Comparison of ENCODE assay signal across 8 mouse cellular contexts in genomic region chr4:47474730-47475643, GRCm38 (mm10). TPM values are rescaled to one million over a fixed set of nuclear protein-coding genes. Genes with fewer than 3 reads are reported as not detected.
DNase-seq lines count a peak whose midpoint lies in the region; ATAC-seq and TF ChIP-seq lines count a peak whose summit lies in the region.

No protein-coding gene starts in this region.

- H3K4me1 ChIP-seq in spleen, adult 2 months (ENCODE audit: control insufficient read depth, insufficient read depth, insufficient read length): 0 out of 2 replicates have a peak, but pooled peaks cover 2% of the 10 kb centered on the region
- peaks cover 38% of the 10 kb centered on the region for H3K4me1 ChIP-seq in hindbrain, embryonic 13.5 days (replicated peaks)
- H3K4me1 ChIP-seq in midbrain, embryonic 15.5 days: peaks cover 26% of the 10 kb centered on the region

- TF ChIP-seq CTCF in spleen, adult 2 months (IDR thresholded peaks at IDR 0.05; ENCODE audit: extremely low read depth, insufficient read depth, insufficient read length, insufficient replicate concordance): no peak

- H3K4me2 ChIP-seq in hindbrain, embryonic 13.5 days: peak overlapping the region; percentile 85
- peak overlapping the region; percentile 78 for H3K4me2 ChIP-seq in midbrain, embryonic 15.5 days

- H3K27me3 ChIP-seq in spleen, adult 2 months (ENCODE audit: control insufficient read depth, insufficient read depth, low read length): no peaks in the 10 kb centered on the region
- no peaks in the 10 kb centered on the region for H3K27me3 ChIP-seq in hindbrain, embryonic 13.5 days
- H3K27me3 ChIP-seq in midbrain, embryonic 15.5 days (replicated peaks): no peaks in the 10 kb centered on the region

- peak; percentile 31 for DNase-seq in adrenal gland, postnatal 25 days
- no peak for DNase-seq in adrenal gland, postnatal 4 days (ENCODE audit: low spot score in 2 of 2)
- no peak for DNase-seq in spleen, adult 2 months (ENCODE audit: low read depth in 1 of 2, low spot score in 2 of 2)
- no peak for DNase-seq in spleen, postnatal 14 days (ENCODE audit: low spot score in 2 of 2)

- H3K9me3 ChIP-seq in hindbrain, embryonic 13.5 days: no peaks in the 10 kb centered on the region
- H3K9me3 ChIP-seq in midbrain, embryonic 15.5 days: no peaks in the 10 kb centered on the region

- peak overlapping the region; percentile 84 for H3K27ac ChIP-seq in spleen, adult 2 months (ENCODE audit: insufficient read depth, low read length)
- H3K27ac ChIP-seq in hindbrain, embryonic 13.5 days: peak overlapping the region; percentile 97
- peak overlapping the region; percentile 96 for H3K27ac ChIP-seq in midbrain, embryonic 15.5 days

- WGBS in spleen, adult 2 months: 16% methylated on average over 31 of the region's 31 CpGs
- 15% methylated on average over 31 of the region's 31 CpGs for WGBS in hindbrain, embryonic 13.5 days
- 14% methylated on average over 31 of the region's 31 CpGs for WGBS in midbrain, embryonic 15.5 days

- H3K4me3 ChIP-seq in spleen, adult 2 months (ENCODE audit: extremely low read depth, insufficient read depth, insufficient read length): peak overlapping the region; percentile 83
- peak overlapping the region; percentile 65 for H3K4me3 ChIP-seq in hindbrain, embryonic 13.5 days
- H3K4me3 ChIP-seq in midbrain, embryonic 15.5 days: peak overlapping the region; percentile 85

- H3K36me3 ChIP-seq in spleen, adult 2 months (ENCODE audit: control insufficient read depth, insufficient read depth, low read length): peaks cover 21% of the 10 kb centered on the region
- H3K36me3 ChIP-seq in hindbrain, embryonic 13.5 days: peaks cover 60% of the 10 kb centered on the region
- H3K36me3 ChIP-seq in midbrain, embryonic 15.5 days (replicated peaks): peaks cover 40% of the 10 kb centered on the region

- peak; percentile 26; the same call in 1 of the 2 replicates for ATAC-seq in hindbrain, embryonic 13.5 days (ENCODE audit: low FRiP score)
- ATAC-seq in midbrain, embryonic 15.5 days (replicated peaks): no peak
- ATAC-seq in granulocyte monocyte progenitor cell, adult 5-6 weeks (replicated peaks; ENCODE audit: poor library complexity, severe bottlenecking): no peak; the same call in 1 of the 2 replicates
- ATAC-seq in cerebellum, adult (ENCODE audit: insufficient number of reproducible peaks, low FRiP score, low TSS enrichment): no peak

- H3K9ac ChIP-seq in hindbrain, embryonic 13.5 days: peak overlapping the region; percentile 91
- H3K9ac ChIP-seq in midbrain, embryonic 15.5 days: peak overlapping the region; percentile 91

- TF ChIP-seq POLR2A in spleen, adult 2 months (IDR thresholded peaks at IDR 0.05; ENCODE audit: low read depth, low read length): 0 out of 2 replicates have a peak, but pooled peaks have one; percentile 54

RNA-seq across cellular contexts. Expression of gene Sec61b, which starts 0.5 kb away (rescaled TPM):
- 216 and 222 TPM in 2 replicates for total RNA-seq in adrenal gland, postnatal 25 days (2021)
- total RNA-seq in adrenal gland, postnatal 4 days (2021): 100 to 1,000 TPM; 185 to 190 TPM
- polyA plus RNA-seq in spleen, adult 2 months (2012; rRNA removed): 175 and 255 TPM in 2 replicates
- polyA plus RNA-seq in hindbrain, embryonic 13.5 days (2015; fragmentation: Nextera tagmentation; extraction: Ambion mirVana): 296 and 305 TPM in 2 replicates
- polyA plus RNA-seq in midbrain, embryonic 15.5 days (2015; fragmentation: Nextera tagmentation; extraction: Ambion mirVana): 235 and 244 TPM in 2 replicates
- 823 and 839 TPM in 2 replicates for total RNA-seq in granulocyte monocyte progenitor cell, adult 5-6 weeks (2014; fragmentation: Nextera tagmentation)
- 356 and 361 TPM in 2 replicates for total RNA-seq in granulocyte monocyte progenitor cell, adult 5-6 weeks (2017)

RNA-seq across cellular contexts. Expression of gene Alg2, which starts 0.9 kb away (rescaled TPM):
- total RNA-seq in adrenal gland, postnatal 25 days (2021): 138 and 149 TPM in 2 replicates
- total RNA-seq in adrenal gland, postnatal 4 days (2021): 100 to 1,000 TPM; 101 to 104 TPM
- 14.2 and 15.7 TPM in 2 replicates for polyA plus RNA-seq in spleen, adult 2 months (2012; rRNA removed)
- polyA plus RNA-seq in hindbrain, embryonic 13.5 days (2015; fragmentation: Nextera tagmentation; extraction: Ambion mirVana): 299 and 310 TPM in 2 replicates
- polyA plus RNA-seq in midbrain, embryonic 15.5 days (2015; fragmentation: Nextera tagmentation; extraction: Ambion mirVana): 319 and 332 TPM in 2 replicates
- total RNA-seq in granulocyte monocyte progenitor cell, adult 5-6 weeks (2014; fragmentation: Nextera tagmentation): 37.3 and 49.6 TPM in 2 replicates
- 18.8 and 21.5 TPM in 2 replicates for total RNA-seq in granulocyte monocyte progenitor cell, adult 5-6 weeks (2017)
